Mouse (Mus musculus) limb, embryonic 14.5 days (tissue): ENCODE data around the gene Myrf. TPM values are rescaled to one million over a fixed set of nuclear protein-coding genes. Genes with fewer than 3 reads are reported as not detected.

ENCODE experiments used
- ATAC-seq: fragments of 200-750 bp; cut with Nextera tagmentation; 2 replicates; pipeline ENCODE4 v1.8.0; 2017; ENCODE audit warnings: low read depth, moderate number of reproducible peaks, moderate TSS enrichment; ENCODE audit not compliant: low FRiP score
- DNase-seq: peaks from one replicate; pipeline ENCODE4 v3.0.0-alpha.2; 2015; ENCODE audit warnings: low spot score
- H3K27ac ChIP-seq: fragments of 300-500 bp; sonication (generic); replicated peaks from 2 replicates; pipeline ENCODE4 v1.5.1; 2014; ENCODE audit warnings: low read depth, mild to moderate bottlenecking, low read length, moderate library complexity, mixed read lengths
- H3K27me3 ChIP-seq: fragments of 300-500 bp; sonication (generic); 2 replicates; pipeline ENCODE4 v1.6.1; 2014; ENCODE audit warnings: low read length, mixed read lengths; ENCODE audit not compliant: control insufficient read depth, insufficient read depth
- H3K36me3 ChIP-seq: fragments of 300-500 bp; sonication (generic); 2 replicates; pipeline ENCODE4 v1.6.1; 2014; ENCODE audit warnings: mild to moderate bottlenecking, low read length, moderate library complexity, mixed read lengths; ENCODE audit not compliant: control insufficient read depth, insufficient read depth
- H3K4me1 ChIP-seq: fragments of 300-500 bp; sonication (generic); 2 replicates; pipeline ENCODE4 v1.6.1; 2014; ENCODE audit warnings: antibody characterized with exemption, low read length, mixed read lengths; ENCODE audit not compliant: control insufficient read depth, insufficient read depth
- H3K4me2 ChIP-seq: fragments of 300-500 bp; sonication (generic); replicated peaks from 2 replicates; pipeline ENCODE4 v1.6.1; 2014; ENCODE audit warnings: low read depth, mild to moderate bottlenecking, low read length, moderate library complexity; ENCODE audit not compliant: severe bottlenecking
- H3K4me3 ChIP-seq: fragments of 300-500 bp; sonication (generic); replicated peaks from 2 replicates; pipeline ENCODE4 v1.5.1; 2014; ENCODE audit warnings: low read length
- H3K9ac ChIP-seq: fragments of 300-500 bp; sonication (generic); 2 replicates; pipeline ENCODE4 v1.6.1; 2014; ENCODE audit warnings: mild to moderate bottlenecking, low read depth, low read length, moderate library complexity; ENCODE audit not compliant: severe bottlenecking
- H3K9me3 ChIP-seq: fragments of 300-500 bp; sonication (generic); 2 replicates; pipeline ENCODE4 v1.6.1; 2016; ENCODE audit warnings: low read length; ENCODE audit not compliant: control insufficient read depth
- POLR2A ChIP-seq: fragments of 200-500 bp; IDR thresholded peaks from 2 replicates; pipeline ENCODE4 v1.8.0; 2012; ENCODE audit warnings: inconsistent platforms, mild to moderate bottlenecking, moderate library complexity, borderline replicate concordance; ENCODE audit not compliant: insufficient read depth, insufficient read length; ENCODE audit errors: extremely low read depth
- WGBS: fragments of 180-500 bp; shearing (Covaris S2); extraction: QIAGEN DNeasy Blood & Tissue Kit; methylation state at CpG from one replicate; pipeline ENCODE4 v1.1.7; 2014; 5-methylcytosine and 5-hydroxymethylcytosine counted together
- polyA plus RNA-seq, 2 experiments: library from polyadenylated mRNA; depleted of rRNA in 1 of 2; stranded (reverse) in 1 of 2; unstranded in 1 of 2; fragments of >200 nt; fragmentation: Nextera tagmentation in 1 of 2; extraction: Ambion mirVana in 1 of 2; gene quantifications; 2 replicates each; pipeline versions ENCODE4 v1.2.1 to v1.2.3; 2012 to 2014

Gene Myrf
- polyA plus RNA-seq, 2 experiments: 1.1 to 4.4 TPM

DNA sequence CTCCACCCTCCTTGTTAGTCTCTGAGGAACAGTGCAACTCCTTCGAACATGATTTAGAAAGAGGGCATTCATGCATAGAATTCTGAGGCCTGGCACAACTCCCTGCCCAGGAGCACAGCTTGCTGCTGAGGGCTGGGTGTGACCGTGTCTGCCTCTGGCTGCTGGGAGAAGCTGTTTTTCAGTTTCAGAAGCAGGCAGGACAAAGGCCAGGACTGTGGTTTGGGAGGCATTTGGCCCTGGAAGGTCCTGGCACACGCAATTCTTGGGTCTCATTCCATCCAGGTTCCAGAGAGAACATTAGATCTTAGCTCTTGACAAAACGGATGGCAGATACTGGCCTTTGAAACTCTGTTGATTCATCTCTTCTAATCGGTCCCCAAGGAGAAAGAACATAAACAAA, 45.3 kb downstream of the Myrf start:
- Histone ChIP-seq H3K4me1 (no peaks in the 10 kb centered on the region), H3K4me3 (no peak overlapping the region), H3K27me3 (no peaks in the 10 kb centered on the region), H3K4me2 (no peak overlapping the region), H3K36me3 (peaks cover 78% of the 10 kb centered on the region), H3K9me3 (no peaks in the 10 kb centered on the region), H3K9ac (no peak overlapping the region), H3K27ac (no peak overlapping the region)
- 79% methylated on average over 5 of the region's 5 CpGs for WGBS
- no peak for DNase-seq
- no peak for TF ChIP-seq POLR2A
- ATAC-seq: no peak

DNA sequence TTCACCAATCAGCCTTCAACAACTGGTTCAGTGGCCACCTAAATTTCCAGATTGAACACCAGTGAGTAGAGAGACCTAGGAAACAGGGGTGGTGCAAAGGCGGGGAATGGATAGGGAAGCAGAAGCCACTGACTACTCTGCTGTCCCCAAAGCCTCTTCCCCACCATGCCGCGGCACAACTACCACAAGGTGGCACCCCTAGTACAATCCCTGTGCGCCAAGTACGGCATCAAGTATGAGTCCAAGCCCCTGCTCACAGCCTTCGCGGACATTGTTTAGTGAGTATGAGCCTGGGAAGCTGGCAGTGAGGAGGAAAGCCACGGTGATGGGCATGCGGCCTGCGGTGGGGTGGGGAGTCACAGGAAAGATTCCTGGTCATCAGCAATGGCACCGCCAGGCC, 46.2 kb downstream of the Myrf start:
- Histone ChIP-seq H3K27ac (no peak overlapping the region), H3K27me3 (no peaks in the 10 kb centered on the region), H3K4me2 (no peak overlapping the region), H3K4me1 (no peaks in the 10 kb centered on the region), H3K4me3 (no peak overlapping the region), H3K9ac (no peak overlapping the region), H3K36me3 (peaks cover 78% of the 10 kb centered on the region), H3K9me3 (no peaks in the 10 kb centered on the region)
- 87% methylated on average over 11 of the region's 11 CpGs for WGBS
- ATAC-seq: no peak
- no peak for DNase-seq
- TF ChIP-seq POLR2A: no peak

DNA sequence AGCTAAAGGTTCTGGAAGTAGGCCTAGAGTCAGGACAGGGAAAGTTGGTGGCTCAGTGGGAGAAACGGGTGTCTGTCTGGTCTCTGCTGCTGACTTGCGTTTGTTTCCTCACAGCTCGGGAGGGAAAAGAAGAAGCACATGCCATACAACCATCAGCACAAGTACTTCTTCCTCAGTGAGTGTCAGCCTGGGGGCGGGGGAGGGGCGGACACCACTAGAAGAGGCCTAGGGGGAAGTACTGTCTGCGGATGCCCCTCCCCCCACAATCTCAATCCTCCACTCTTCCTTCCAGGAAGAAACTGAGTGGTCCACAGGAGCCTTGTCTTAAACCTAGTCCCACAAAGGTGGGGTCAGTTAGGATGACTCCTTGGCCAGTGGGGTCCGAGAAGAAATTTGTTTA, 49.2 kb downstream of the Myrf start:
- Histone ChIP-seq H3K9me3 (no peaks in the 10 kb centered on the region), H3K4me3 (no peak overlapping the region), H3K36me3 (peaks cover 96% of the 10 kb centered on the region), H3K4me2 (no peak overlapping the region), H3K27ac (no peak overlapping the region), H3K9ac (no peak overlapping the region), H3K4me1 (no peaks in the 10 kb centered on the region), H3K27me3 (no peaks in the 10 kb centered on the region)
- no peak for DNase-seq
- WGBS: 80% methylated on average over 7 of the region's 7 CpGs
- no peak for TF ChIP-seq POLR2A
- no peak for ATAC-seq

DNA sequence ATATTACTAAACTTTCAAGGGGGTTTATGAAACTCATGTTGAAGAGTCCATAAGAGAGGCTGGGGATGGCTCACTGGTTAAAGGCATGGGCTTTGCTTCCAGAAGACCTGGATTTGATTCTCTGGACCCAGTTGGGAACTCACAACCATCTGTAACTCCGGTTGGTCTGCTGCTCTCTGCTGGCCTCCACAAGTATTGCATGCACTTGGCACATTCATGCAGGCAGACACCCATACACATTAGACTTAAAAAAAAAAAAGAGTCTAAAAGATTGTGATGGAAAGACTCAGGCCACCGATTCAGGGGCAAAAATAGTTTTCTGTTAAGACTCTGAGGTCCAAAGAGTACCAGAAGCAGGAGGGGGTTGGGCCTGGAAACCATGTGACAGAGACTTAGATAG, 49.8 kb downstream of the Myrf start:
- H3K36me3 ChIP-seq: peaks cover 95% of the 10 kb centered on the region
- H3K4me2 ChIP-seq: no peak overlapping the region
- TF ChIP-seq POLR2A: no peak
- H3K4me3 ChIP-seq: no peak overlapping the region
- 44% methylated on average over 2 of the region's 2 CpGs for WGBS
- no peaks in the 10 kb centered on the region for H3K27me3 ChIP-seq
- H3K4me1 ChIP-seq: no peaks in the 10 kb centered on the region
- H3K9ac ChIP-seq: no peak overlapping the region
- no peak overlapping the region for H3K27ac ChIP-seq
- ATAC-seq (no peak), DNase-seq (peak; percentile 55)
- H3K9me3 ChIP-seq: no peaks in the 10 kb centered on the region

DNA sequence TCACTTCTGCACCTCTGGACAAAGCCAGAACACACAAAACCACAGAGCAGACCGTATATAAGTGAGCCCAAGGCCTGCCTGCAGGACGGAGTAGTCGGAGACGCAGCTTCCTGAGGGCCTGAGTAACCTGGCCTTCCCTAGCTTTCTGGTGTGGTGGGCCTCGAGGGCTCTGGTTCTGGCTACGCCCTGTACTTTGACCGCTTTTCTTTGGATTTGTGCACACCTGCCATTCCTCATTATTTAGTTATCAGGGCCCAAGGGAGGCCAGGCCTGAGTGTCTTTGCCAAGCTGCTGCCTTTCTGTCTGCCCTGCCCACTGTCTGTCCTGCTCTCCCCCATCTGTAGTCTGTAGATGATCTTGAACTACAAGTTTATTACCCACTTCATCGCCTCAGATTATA, 50.6 kb downstream of the Myrf start:
- Histone ChIP-seq H3K9me3 (no peaks in the 10 kb centered on the region), H3K4me2 (no peak overlapping the region), H3K27ac (no peak overlapping the region), H3K27me3 (no peaks in the 10 kb centered on the region), H3K4me3 (no peak overlapping the region), H3K9ac (no peak overlapping the region), H3K36me3 (peaks cover 89% of the 10 kb centered on the region), H3K4me1 (no peaks in the 10 kb centered on the region)
- no peak for ATAC-seq
- no peak for TF ChIP-seq POLR2A
- 91% methylated on average over 8 of the region's 8 CpGs for WGBS
- no peak for DNase-seq

DNA sequence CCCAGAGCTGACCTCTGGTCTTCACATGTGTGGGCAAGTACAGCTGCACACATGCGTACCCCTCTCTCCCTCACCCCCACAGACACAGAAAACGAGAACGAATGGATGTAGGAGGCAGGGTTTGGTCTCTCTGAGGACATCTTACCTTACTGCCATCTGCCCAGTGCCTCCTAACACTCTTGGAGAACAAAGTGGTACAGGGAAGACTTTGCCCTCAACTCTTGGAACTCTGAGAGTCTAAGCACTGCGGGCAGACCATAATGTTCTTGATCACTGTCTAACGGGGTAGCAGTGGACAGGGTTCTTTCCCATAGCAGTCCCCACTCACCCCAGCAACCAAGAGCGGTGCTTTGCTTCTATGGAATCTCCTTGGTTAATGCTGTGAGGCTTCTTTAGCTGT, 51.5 kb downstream of the Myrf start:
- no peak overlapping the region for H3K4me2 ChIP-seq
- H3K4me3 ChIP-seq: no peak overlapping the region
- no peak overlapping the region for H3K9ac ChIP-seq
- no peak for DNase-seq
- peaks cover 8% of the 10 kb centered on the region for H3K4me1 ChIP-seq
- ATAC-seq: no peak
- H3K9me3 ChIP-seq: no peaks in the 10 kb centered on the region
- peaks cover 80% of the 10 kb centered on the region for H3K36me3 ChIP-seq
- WGBS: 93% methylated on average over 6 of the region's 6 CpGs
- no peak for TF ChIP-seq POLR2A
- no peaks in the 10 kb centered on the region for H3K27me3 ChIP-seq
- H3K27ac ChIP-seq: no peak overlapping the region
